Mouse (Mus musculus): Measurements from ENCODE around the gene Dap. TPM values are rescaled to one million over a fixed set of nuclear protein-coding genes. Genes with fewer than 3 reads are reported as not detected.

Gene Dap
- polyA plus RNA-seq, 1 experiment from 2014 or later = 54.2 TPM

GRCm38 (mm10) chr15:31233006-31233405 lies 8.9 kb downstream of the Dap start:
- Histone ChIP-seq H3K9me3 (replicated peaks; ENCODE audit: control insufficient read depth, low read length) (no peaks in the 10 kb centered on the region), H3K4me2 (ENCODE audit: low read depth, low read length) (no peak overlapping the region), H3K9ac (ENCODE audit: low read depth, low read length) (no peak overlapping the region), H3K27ac (ENCODE audit: low read length) (no peak overlapping the region), H3K4me3 (ENCODE audit: low read depth, low read length) (no peak overlapping the region), H3K4me1 (ENCODE audit: control insufficient read depth, low read depth, low read length) (peaks cover 9% of the 10 kb centered on the region), H3K36me3 (ENCODE audit: control insufficient read depth, insufficient read depth) (no peaks in the 10 kb centered on the region; the same call in none of the 2 replicates), H3K27me3 (ENCODE audit: control insufficient read depth, insufficient read depth, low read depth, low read length) (no peaks in the 10 kb centered on the region)
- ATAC-seq (ENCODE audit: low read depth) = no peak
- WGBS (ENCODE audit: insufficient replicate concordance) = 77% methylated on average over 1 of the region's 1 CpGs

DNA sequence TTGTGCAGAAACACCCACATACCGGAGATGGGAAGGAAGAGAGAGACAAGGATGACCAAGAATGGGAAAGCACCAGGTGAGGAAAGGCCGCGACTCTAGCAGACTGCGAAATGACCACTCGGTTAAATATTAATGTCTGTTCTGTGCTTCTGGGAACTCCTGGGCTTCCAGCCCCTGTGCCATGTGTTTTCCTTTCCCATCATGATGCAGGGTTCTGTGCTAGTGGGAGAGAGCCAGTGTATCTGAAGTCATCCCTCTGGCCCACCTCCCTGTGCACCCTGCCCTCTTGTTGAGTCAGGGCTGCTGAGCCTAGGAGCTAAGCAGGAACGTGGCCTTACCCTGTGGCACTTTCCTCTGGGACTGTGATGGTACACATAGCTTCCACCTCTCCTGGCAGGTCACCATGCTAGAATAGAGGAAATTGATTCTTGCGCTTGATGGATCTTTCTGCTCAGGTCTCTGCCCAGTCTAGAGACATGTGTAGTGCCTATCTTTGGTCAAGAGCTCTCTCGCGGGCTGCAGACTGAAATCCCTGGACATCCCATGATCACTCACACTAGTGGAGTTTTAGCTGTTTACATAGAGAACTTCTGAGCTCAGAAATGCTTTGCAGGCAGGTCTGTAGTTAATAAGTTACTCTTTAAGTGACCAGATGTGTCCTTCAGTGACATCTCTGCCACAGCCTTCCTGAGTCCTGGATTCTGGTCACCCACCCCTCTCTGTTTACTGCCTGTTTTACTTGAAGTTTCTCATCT lies 11.9 kb downstream of the Dap start:
- ATAC-seq (ENCODE audit: low read depth) = peak; percentile 63
- H3K4me1 ChIP-seq (ENCODE audit: control insufficient read depth, low read depth, low read length) = peaks cover 9% of the 10 kb centered on the region
- no peak overlapping the region; the same call in 1 of the 2 replicates for H3K9ac ChIP-seq (ENCODE audit: low read depth, low read length)
- no peaks in the 10 kb centered on the region for H3K27me3 ChIP-seq (ENCODE audit: control insufficient read depth, insufficient read depth, low read depth, low read length)
- WGBS (ENCODE audit: insufficient replicate concordance) = 63% methylated on average over 9 of the region's 9 CpGs
- no peaks in the 10 kb centered on the region for H3K9me3 ChIP-seq (replicated peaks; ENCODE audit: control insufficient read depth, low read length)
- H3K4me3 ChIP-seq (ENCODE audit: low read depth, low read length) = no peak overlapping the region
- H3K36me3 ChIP-seq (ENCODE audit: control insufficient read depth, insufficient read depth) = no peaks in the 10 kb centered on the region; the same call in none of the 2 replicates
- H3K4me2 ChIP-seq (ENCODE audit: low read depth, low read length) = peak overlapping the region; percentile 17; the same call in 1 of the 2 replicates
- peak overlapping the region; percentile 85 for H3K27ac ChIP-seq (ENCODE audit: low read length)

- Histone ChIP-seq H3K9me3 (replicated peaks; ENCODE audit: control insufficient read depth, low read length) (no peaks in the 10 kb centered on the region), H3K27me3 (ENCODE audit: control insufficient read depth, insufficient read depth, low read depth, low read length) (no peaks in the 10 kb centered on the region)
- ATAC-seq (ENCODE audit: low read depth) = no peak
These were observed 12.4 kb downstream of the Dap start for GRCm38 (mm10) chr15:31236549-31236907.

DNA sequence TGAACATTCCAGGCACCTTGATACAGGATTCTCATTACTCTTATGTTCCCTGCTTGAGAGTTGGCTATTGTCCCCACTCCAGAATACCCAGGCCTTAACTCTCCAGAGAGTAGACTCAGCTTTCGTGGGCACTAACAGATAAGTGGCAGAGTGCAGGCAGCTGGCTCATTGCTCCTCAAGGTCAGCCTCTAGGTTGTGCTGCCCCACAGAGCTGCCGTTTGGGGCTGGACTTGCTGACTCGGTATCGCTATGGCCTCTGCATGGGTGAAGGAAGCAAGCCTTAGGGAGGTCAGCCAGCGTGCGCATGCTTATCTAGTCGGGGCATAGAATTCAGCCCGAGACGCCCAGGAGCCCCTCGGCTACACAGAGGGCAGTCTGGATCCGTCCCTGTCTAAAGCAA lies 13.3 kb downstream of the Dap start:
- no peak overlapping the region for H3K4me3 ChIP-seq (ENCODE audit: low read depth, low read length)
- peaks cover 10% of the 10 kb centered on the region for H3K36me3 ChIP-seq (ENCODE audit: control insufficient read depth, insufficient read depth)
- no peaks in the 10 kb centered on the region for H3K9me3 ChIP-seq (replicated peaks; ENCODE audit: control insufficient read depth, low read length)
- 0 out of 2 replicates have a peak overlapping the region, but pooled peaks have one; percentile 12 for H3K27ac ChIP-seq (ENCODE audit: low read length)
- no peak for ATAC-seq (ENCODE audit: low read depth)
- H3K9ac ChIP-seq (ENCODE audit: low read depth, low read length) = no peak overlapping the region
- H3K4me1 ChIP-seq (ENCODE audit: control insufficient read depth, low read depth, low read length) = peaks cover 9% of the 10 kb centered on the region
- no peak overlapping the region for H3K4me2 ChIP-seq (ENCODE audit: low read depth, low read length)
- no peaks in the 10 kb centered on the region for H3K27me3 ChIP-seq (ENCODE audit: control insufficient read depth, insufficient read depth, low read depth, low read length)
- WGBS (ENCODE audit: insufficient replicate concordance) = 37% methylated on average over 11 of the region's 11 CpGs

More at GRCm38 (mm10) chr15:31236549-31236907, 12.4 kb downstream of the Dap start:
- peak overlapping the region; percentile 85; the same call in 1 of the 2 replicates for H3K27ac ChIP-seq (ENCODE audit: low read length)
- H3K36me3 ChIP-seq (ENCODE audit: control insufficient read depth, insufficient read depth) = peaks cover 5% of the 10 kb centered on the region
- no peak overlapping the region for H3K9ac ChIP-seq (ENCODE audit: low read depth, low read length)
- H3K4me1 ChIP-seq (ENCODE audit: control insufficient read depth, low read depth, low read length) = peaks cover 9% of the 10 kb centered on the region
- H3K4me2 ChIP-seq (ENCODE audit: low read depth, low read length) = no peak overlapping the region
- H3K4me3 ChIP-seq (ENCODE audit: low read depth, low read length) = no peak overlapping the region
- 48% methylated on average over 9 of the region's 9 CpGs for WGBS (ENCODE audit: insufficient replicate concordance)

- no peak overlapping the region for H3K4me3 ChIP-seq (ENCODE audit: low read depth, low read length)
- no peak for ATAC-seq (ENCODE audit: low read depth)
- 38% methylated on average over 5 of the region's 5 CpGs for WGBS (ENCODE audit: insufficient replicate concordance)
These were observed 13.8 kb downstream of the Dap start for GRCm38 (mm10) chr15:31237898-31238297.

GRCm38 (mm10) chr15:31238611-31239010 lies 14.5 kb downstream of the Dap start:
- ATAC-seq (ENCODE audit: low read depth) = peak; percentile 64
- H3K27me3 ChIP-seq (ENCODE audit: control insufficient read depth, insufficient read depth, low read depth, low read length) = no peaks in the 10 kb centered on the region

More at GRCm38 (mm10) chr15:31237898-31238297, 13.8 kb downstream of the Dap start:
- 0 out of 2 replicates have a peak overlapping the region, but pooled peaks have one; percentile 12 for H3K27ac ChIP-seq (ENCODE audit: low read length)
- no peak overlapping the region for H3K4me2 ChIP-seq (ENCODE audit: low read depth, low read length)
- H3K4me1 ChIP-seq (ENCODE audit: control insufficient read depth, low read depth, low read length) = peaks cover 9% of the 10 kb centered on the region
- no peaks in the 10 kb centered on the region for H3K27me3 ChIP-seq (ENCODE audit: control insufficient read depth, insufficient read depth, low read depth, low read length)
- H3K9me3 ChIP-seq (replicated peaks; ENCODE audit: control insufficient read depth, low read length) = no peaks in the 10 kb centered on the region
- peaks cover 10% of the 10 kb centered on the region for H3K36me3 ChIP-seq (ENCODE audit: control insufficient read depth, insufficient read depth)
- no peak overlapping the region for H3K9ac ChIP-seq (ENCODE audit: low read depth, low read length)

GRCm38 (mm10) chr15:31239713-31240112 lies 15.6 kb downstream of the Dap start:
- ATAC-seq (ENCODE audit: low read depth) = no peak
- peaks cover 10% of the 10 kb centered on the region for H3K36me3 ChIP-seq (ENCODE audit: control insufficient read depth, insufficient read depth)
- H3K9ac ChIP-seq (ENCODE audit: low read depth, low read length) = no peak overlapping the region
- 81% methylated on average over 13 of the region's 13 CpGs for WGBS (ENCODE audit: insufficient replicate concordance)
- H3K4me1 ChIP-seq (ENCODE audit: control insufficient read depth, low read depth, low read length) = peaks cover 9% of the 10 kb centered on the region
- H3K4me3 ChIP-seq (ENCODE audit: low read depth, low read length) = no peak overlapping the region
- H3K9me3 ChIP-seq (replicated peaks; ENCODE audit: control insufficient read depth, low read length) = no peaks in the 10 kb centered on the region
- H3K27ac ChIP-seq (ENCODE audit: low read length) = no peak overlapping the region
- H3K4me2 ChIP-seq (ENCODE audit: low read depth, low read length) = no peak overlapping the region
- no peaks in the 10 kb centered on the region for H3K27me3 ChIP-seq (ENCODE audit: control insufficient read depth, insufficient read depth, low read depth, low read length)

More at GRCm38 (mm10) chr15:31238611-31239010, 14.5 kb downstream of the Dap start:
- peaks cover 10% of the 10 kb centered on the region for H3K36me3 ChIP-seq (ENCODE audit: control insufficient read depth, insufficient read depth)
- H3K9ac ChIP-seq (ENCODE audit: low read depth, low read length) = no peak overlapping the region
- H3K4me3 ChIP-seq (ENCODE audit: low read depth, low read length) = no peak overlapping the region
- peaks cover 9% of the 10 kb centered on the region for H3K4me1 ChIP-seq (ENCODE audit: control insufficient read depth, low read depth, low read length)
- no peak overlapping the region for H3K4me2 ChIP-seq (ENCODE audit: low read depth, low read length)
- H3K27ac ChIP-seq (ENCODE audit: low read length) = peak overlapping the region; percentile 61
- H3K9me3 ChIP-seq (replicated peaks; ENCODE audit: control insufficient read depth, low read length) = no peaks in the 10 kb centered on the region
- 56% methylated on average over 11 of the region's 11 CpGs for WGBS (ENCODE audit: insufficient replicate concordance)

- Histone ChIP-seq H3K36me3 (ENCODE audit: control insufficient read depth, insufficient read depth) (peaks cover 10% of the 10 kb centered on the region), H3K9ac (ENCODE audit: low read depth, low read length) (no peak overlapping the region), H3K4me2 (ENCODE audit: low read depth, low read length) (no peak overlapping the region), H3K27ac (ENCODE audit: low read length) (no peak overlapping the region), H3K9me3 (replicated peaks; ENCODE audit: control insufficient read depth, low read length) (no peaks in the 10 kb centered on the region), H3K27me3 (ENCODE audit: control insufficient read depth, insufficient read depth, low read depth, low read length) (no peaks in the 10 kb centered on the region), H3K4me3 (ENCODE audit: low read depth, low read length) (no peak overlapping the region), H3K4me1 (ENCODE audit: control insufficient read depth, low read depth, low read length) (peaks cover 9% of the 10 kb centered on the region)
- WGBS (ENCODE audit: insufficient replicate concordance) = 79% methylated on average over 4 of the region's 4 CpGs
- no peak for ATAC-seq (ENCODE audit: low read depth)
These were observed 16.1 kb downstream of the Dap start for GRCm38 (mm10) chr15:31240181-31240580.

DNA sequence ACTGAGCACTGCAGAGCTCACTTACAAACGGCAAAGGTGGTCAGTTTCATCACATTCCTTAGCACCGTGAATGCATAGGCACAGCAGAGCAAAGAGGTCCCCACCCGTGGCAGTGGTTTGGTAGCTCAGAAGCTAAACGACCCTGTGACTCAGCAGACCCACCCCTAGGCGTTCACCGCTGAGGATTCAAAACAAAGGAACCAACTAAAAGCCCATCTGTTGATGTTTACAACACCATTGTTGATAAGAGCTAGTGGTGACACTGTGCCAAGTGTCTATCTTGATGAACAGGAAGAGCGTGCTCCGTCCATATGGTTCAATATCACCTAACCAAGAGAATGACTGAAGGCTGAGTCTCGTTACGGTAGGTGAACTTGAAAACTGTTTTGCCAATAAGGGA lies 19.1 kb downstream of the Dap start:
- no peaks in the 10 kb centered on the region; the same call in 1 of the 2 replicates for H3K4me1 ChIP-seq (ENCODE audit: control insufficient read depth, low read depth, low read length)
- no peaks in the 10 kb centered on the region for H3K9me3 ChIP-seq (replicated peaks; ENCODE audit: control insufficient read depth, low read length)
- ATAC-seq (ENCODE audit: low read depth) = no peak
- no peak overlapping the region for H3K4me2 ChIP-seq (ENCODE audit: low read depth, low read length)
- H3K27ac ChIP-seq (ENCODE audit: low read length) = no peak overlapping the region
- H3K4me3 ChIP-seq (ENCODE audit: low read depth, low read length) = no peak overlapping the region
- no peaks in the 10 kb centered on the region for H3K27me3 ChIP-seq (ENCODE audit: control insufficient read depth, insufficient read depth, low read depth, low read length)
- peaks cover 10% of the 10 kb centered on the region for H3K36me3 ChIP-seq (ENCODE audit: control insufficient read depth, insufficient read depth)
- no peak overlapping the region for H3K9ac ChIP-seq (ENCODE audit: low read depth, low read length)
- 39% methylated on average over 10 of the region's 10 CpGs for WGBS (ENCODE audit: insufficient replicate concordance)
